Mouse (Mus musculus) lung, postnatal 0 days (tissue): ENCODE results near the gene Mlip.

ENCODE experiments used
- CTCF ChIP-seq: IDR thresholded peaks from 2 replicates; pipeline ENCODE4 v1.5.1; 2016; ENCODE audit warnings: antibody characterized with exemption, mild to moderate bottlenecking
- EP300 ChIP-seq: IDR thresholded peaks from 2 replicates; pipeline ENCODE4 v1.6.1; 2016; ENCODE audit warnings: antibody characterized with exemption, mild to moderate bottlenecking, control low read depth

- TF ChIP-seq CTCF (no peak), EP300 (no peak)
Measured at GRCm38 (mm10) chr9:77251511-77252112, 101.2 kb downstream of the Mlip start.
